Mouse (Mus musculus) midbrain, embryonic 14.5 days (tissue): Measurements from ENCODE around the gene Crygb. TPM values are rescaled to one million over a fixed set of nuclear protein-coding genes. Genes with fewer than 3 reads are reported as not detected.

Source experiments
- ATAC-seq: fragments of 200-750 bp; cut with Nextera tagmentation; 2 replicates; pipeline ENCODE4 v1.8.0; 2017; ENCODE audit warnings: moderate number of reproducible peaks, moderate library complexity; ENCODE audit not compliant: low FRiP score, low TSS enrichment
- DNase-seq: peaks from one replicate; pipeline ENCODE4 v3.0.0-alpha.2; 2015
- H3K27ac ChIP-seq: fragments of 300-500 bp; sonication (generic); replicated peaks from 2 replicates; pipeline ENCODE4 v1.5.1; 2014; ENCODE audit warnings: mild to moderate bottlenecking, low read depth, low read length, moderate library complexity
- H3K27me3 ChIP-seq: fragments of 300-500 bp; sonication (generic); 2 replicates; pipeline ENCODE4 v1.6.1; 2014; ENCODE audit warnings: low read length, control low read depth, mixed read lengths; ENCODE audit not compliant: control insufficient read depth, insufficient read depth
- H3K36me3 ChIP-seq: fragments of 300-500 bp; sonication (generic); 2 replicates; pipeline ENCODE4 v1.6.1; 2014; ENCODE audit warnings: low read length, control low read depth; ENCODE audit not compliant: control insufficient read depth, insufficient read depth
- H3K4me1 ChIP-seq: fragments of 300-500 bp; sonication (generic); 2 replicates; pipeline ENCODE4 v1.6.1; 2014; ENCODE audit warnings: mild to moderate bottlenecking, antibody characterized with exemption, low read length, control low read depth; ENCODE audit not compliant: control insufficient read depth, insufficient read depth
- H3K4me2 ChIP-seq: fragments of 300-500 bp; sonication (generic); 2 replicates; pipeline ENCODE4 v1.6.1; 2014; ENCODE audit warnings: mild to moderate bottlenecking, low read length, moderate library complexity
- H3K4me3 ChIP-seq: fragments of 300-500 bp; sonication (generic); replicated peaks from 2 replicates; pipeline ENCODE4 v1.5.1; 2014; ENCODE audit warnings: low read depth, low read length
- H3K9ac ChIP-seq: fragments of 300-500 bp; sonication (generic); replicated peaks from 2 replicates; pipeline ENCODE4 v1.6.1; 2014; ENCODE audit warnings: mild to moderate bottlenecking, low read length, moderate library complexity
- H3K9me3 ChIP-seq: fragments of 300-500 bp; sonication (generic); 2 replicates; pipeline ENCODE4 v1.6.1; 2016; ENCODE audit warnings: low read length, control low read depth, mixed read lengths; ENCODE audit not compliant: control insufficient read depth
- WGBS: fragments of 180-500 bp; shearing (Covaris S2); extraction: QIAGEN DNeasy Blood & Tissue Kit; methylation state at CpG from one replicate; pipeline ENCODE4 v1.1.7; 2014; 5-methylcytosine and 5-hydroxymethylcytosine counted together
- polyA plus RNA-seq: library from polyadenylated mRNA; unstranded; fragments of >200 nt; fragmentation: Nextera tagmentation; extraction: Ambion mirVana; gene quantifications from 2 replicates; pipeline ENCODE4 v1.2.1, GENCODE M21; 2014

Crygb gene
- polyA plus RNA-seq, 1 experiment from 2014 or later, result not detected

- no peaks in the 10 kb centered on the region for H3K4me1 ChIP-seq
- WGBS, result 85% methylated on average over 2 of the region's 2 CpGs
- DNase-seq, result no peak
These were observed 8.3 kb upstream of the Crygb start for GRCm38 (mm10) chr1:65090370-65090769.

DNA sequence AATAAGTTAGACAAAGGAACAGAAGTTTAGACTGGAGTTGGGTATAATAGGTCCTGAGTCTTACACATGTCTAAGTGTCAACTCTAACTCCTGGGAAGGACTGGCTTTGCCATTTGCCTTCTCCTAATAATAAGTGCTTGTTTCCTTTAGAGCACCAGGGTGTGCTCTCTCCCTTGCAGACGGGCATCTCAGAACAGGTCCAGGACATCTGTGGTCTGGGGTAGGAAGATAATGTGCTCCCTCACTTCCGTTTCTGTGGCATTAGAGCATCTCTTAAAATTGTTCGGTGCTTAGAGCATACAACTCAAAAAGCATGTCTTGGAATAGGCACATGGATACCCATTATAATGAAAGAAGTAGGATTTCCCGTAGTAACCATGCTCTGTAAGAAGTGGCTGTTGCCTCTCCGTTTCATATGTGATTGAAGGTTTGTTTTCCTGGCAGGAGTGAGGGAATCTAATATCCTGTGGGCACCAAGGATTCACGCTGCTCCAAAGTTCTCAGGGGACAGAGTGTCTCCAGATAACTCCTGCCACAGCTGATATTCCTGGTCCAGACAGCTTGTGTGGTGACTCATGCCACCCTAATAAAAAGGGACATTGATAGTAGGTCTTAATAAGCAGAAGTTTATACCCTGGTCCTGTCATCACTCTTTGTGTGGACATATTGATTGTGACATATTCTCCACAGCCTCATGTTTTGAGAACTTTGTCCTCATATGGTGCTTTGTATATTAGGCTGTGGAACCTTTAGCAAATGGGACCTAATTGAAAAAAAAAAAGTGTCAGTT, 6.7 kb upstream of the Crygb start:
- ATAC-seq, result no peak
- no peak overlapping the region for H3K27ac ChIP-seq

More at GRCm38 (mm10) chr1:65090370-65090769, 8.3 kb upstream of the Crygb start:
- Histone ChIP-seq H3K4me2 (no peak overlapping the region), H3K27ac (no peak overlapping the region), H3K9me3 (no peaks in the 10 kb centered on the region), H3K36me3 (no peaks in the 10 kb centered on the region), H3K27me3 (no peaks in the 10 kb centered on the region), H3K4me3 (no peak overlapping the region), H3K9ac (no peak overlapping the region)
- ATAC-seq, result no peak

DNA sequence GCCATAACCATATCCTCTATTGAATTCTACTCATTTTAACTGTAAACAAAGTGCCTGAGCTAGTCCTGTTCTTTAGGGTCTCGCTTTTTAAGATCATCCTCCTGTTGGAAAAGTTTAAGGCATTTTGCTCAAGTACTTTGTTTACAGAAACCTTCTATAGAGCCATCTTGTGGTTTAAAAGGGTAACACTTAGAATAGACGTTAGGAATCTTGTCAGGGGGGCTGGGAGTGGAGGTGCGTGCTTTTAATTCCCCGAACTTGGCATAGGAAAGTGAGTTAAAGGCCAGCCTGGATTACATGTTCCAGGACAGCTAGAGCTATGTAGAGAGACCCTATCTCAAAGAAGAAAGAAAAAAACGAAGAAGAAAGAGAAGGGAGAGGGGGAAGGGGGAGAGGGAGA, 6.5 kb downstream of the Crygb start:
- H3K27ac ChIP-seq, result no peak overlapping the region
- no peaks in the 10 kb centered on the region for H3K9me3 ChIP-seq
- no peaks in the 10 kb centered on the region for H3K36me3 ChIP-seq
- peak; percentile 53 for DNase-seq
- H3K4me1 ChIP-seq, result no peaks in the 10 kb centered on the region
- no peak overlapping the region for H3K4me3 ChIP-seq
- no peak overlapping the region for H3K9ac ChIP-seq
- ATAC-seq, result no peak
- H3K4me2 ChIP-seq, result no peak overlapping the region
- no peaks in the 10 kb centered on the region for H3K27me3 ChIP-seq
- 30% methylated on average over 5 of the region's 5 CpGs for WGBS

More for the DNA sequence above, 6.7 kb upstream of the Crygb start:
- H3K9ac ChIP-seq, result no peak overlapping the region
- no peak overlapping the region for H3K4me3 ChIP-seq
- no peaks in the 10 kb centered on the region for H3K36me3 ChIP-seq
- no peaks in the 10 kb centered on the region for H3K4me1 ChIP-seq
- DNase-seq, result no peak
- H3K9me3 ChIP-seq, result no peaks in the 10 kb centered on the region
- WGBS, result 87% methylated on average over 6 of the region's 6 CpGs
- H3K27me3 ChIP-seq, result no peaks in the 10 kb centered on the region
- no peak overlapping the region for H3K4me2 ChIP-seq

- no peak within 1 kb of the TSS for H3K27ac ChIP-seq
- H3K36me3 ChIP-seq, result no peaks in the 10 kb centered on the region
- no peaks in the 10 kb centered on the region for H3K9me3 ChIP-seq
- ATAC-seq (no peak), DNase-seq (no peak)
- H3K4me2 ChIP-seq, result no peak within 1 kb of the TSS
- no peaks in the 10 kb centered on the region for H3K27me3 ChIP-seq
- no peaks in the 10 kb centered on the region for H3K4me1 ChIP-seq
- H3K4me3 ChIP-seq, result no peak within 1 kb of the TSS
- no peak within 1 kb of the TSS for H3K9ac ChIP-seq
- 65% methylated on average over 6 of the region's 6 CpGs for WGBS
These were observed 8.5 kb downstream of the Crygb start, which contains the start of gene Crygc for GRCm38 (mm10) chr1:65073589-65073988. Crygc (minus strand) TSS chr1:65073689.

GRCm38 (mm10) chr1:65067842-65068241, 14.2 kb downstream of the Crygb start:
- no peak overlapping the region for H3K27ac ChIP-seq
- H3K9me3 ChIP-seq, result no peaks in the 10 kb centered on the region
- H3K4me1 ChIP-seq, result no peaks in the 10 kb centered on the region
- H3K36me3 ChIP-seq, result no peaks in the 10 kb centered on the region
- H3K4me2 ChIP-seq, result no peak overlapping the region
- no peak overlapping the region for H3K4me3 ChIP-seq
- ATAC-seq, result no peak
- H3K27me3 ChIP-seq, result no peaks in the 10 kb centered on the region
- no peak for DNase-seq
- no peak overlapping the region for H3K9ac ChIP-seq

DNA sequence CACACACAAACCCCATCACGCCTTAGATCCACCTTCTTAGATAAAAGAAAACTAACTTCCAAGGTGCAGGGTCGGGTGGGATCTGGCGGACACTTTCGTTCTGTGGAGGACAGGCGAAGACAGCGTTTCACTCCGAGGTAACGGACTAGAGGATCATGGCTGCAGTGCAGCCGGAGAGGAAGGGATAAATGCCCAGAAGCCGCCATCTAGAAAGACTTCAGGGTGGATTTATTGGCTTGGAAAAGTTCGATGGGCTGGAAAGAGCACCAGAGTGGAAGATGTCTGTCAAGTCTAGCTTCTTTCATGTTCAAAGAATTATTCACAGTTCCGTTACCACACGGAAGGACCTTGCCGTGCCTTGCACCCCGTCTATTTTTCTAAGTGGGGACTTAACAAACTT, 17.9 kb downstream of the Crygb start:
- Histone ChIP-seq H3K9ac (no peak overlapping the region), H3K27ac (no peak overlapping the region), H3K4me3 (no peak overlapping the region), H3K4me1 (no peaks in the 10 kb centered on the region), H3K9me3 (no peaks in the 10 kb centered on the region), H3K36me3 (no peaks in the 10 kb centered on the region), H3K4me2 (no peak overlapping the region), H3K27me3 (no peaks in the 10 kb centered on the region)
- ATAC-seq, result no peak
- DNase-seq, result no peak
- 87% methylated on average over 15 of the region's 15 CpGs for WGBS

GRCm38 (mm10) chr1:65063352-65063751, 18.7 kb downstream of the Crygb start, which contains the start of gene Crygd:
Crygd (minus strand) TSS chr1:65063452.
- DNase-seq (no peak), ATAC-seq (no peak)
- Histone ChIP-seq H3K9ac (no peak within 1 kb of the TSS), H3K27me3 (no peaks in the 10 kb centered on the region), H3K27ac (no peak within 1 kb of the TSS), H3K4me1 (no peaks in the 10 kb centered on the region), H3K9me3 (no peaks in the 10 kb centered on the region), H3K4me2 (no peak within 1 kb of the TSS), H3K4me3 (no peak within 1 kb of the TSS), H3K36me3 (no peaks in the 10 kb centered on the region)
- WGBS, result 67% methylated on average over 8 of the region's 8 CpGs

DNA sequence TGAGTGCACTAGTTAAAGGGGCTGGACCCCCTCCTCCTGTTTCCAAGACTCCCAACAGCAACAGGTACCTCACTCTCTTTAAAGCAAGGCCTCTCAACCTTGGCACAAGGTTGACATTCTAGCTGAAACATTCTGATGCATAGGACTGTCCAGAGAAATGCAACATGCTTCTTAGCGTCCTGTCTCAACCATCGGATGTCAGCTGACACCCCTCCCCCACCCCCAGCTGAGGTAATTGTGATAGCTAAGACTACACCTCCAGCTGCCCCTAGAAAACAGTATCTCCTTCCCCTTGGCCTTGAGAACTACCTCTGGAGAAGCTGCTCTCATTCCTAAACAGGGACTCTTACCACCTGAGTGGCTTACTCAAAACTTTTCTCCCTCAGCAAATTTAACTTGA, 29.9 kb downstream of the Crygb start:
- H3K27me3 ChIP-seq, result no peaks in the 10 kb centered on the region
- H3K9me3 ChIP-seq, result no peaks in the 10 kb centered on the region
- DNase-seq (no peak), ATAC-seq (no peak)
- no peaks in the 10 kb centered on the region for H3K36me3 ChIP-seq
- H3K4me1 ChIP-seq, result no peaks in the 10 kb centered on the region
- no peak overlapping the region for H3K4me2 ChIP-seq
- H3K27ac ChIP-seq, result no peak overlapping the region
- no peak overlapping the region for H3K4me3 ChIP-seq
- H3K9ac ChIP-seq, result no peak overlapping the region
- 44% methylated on average over 2 of the region's 2 CpGs for WGBS

DNA sequence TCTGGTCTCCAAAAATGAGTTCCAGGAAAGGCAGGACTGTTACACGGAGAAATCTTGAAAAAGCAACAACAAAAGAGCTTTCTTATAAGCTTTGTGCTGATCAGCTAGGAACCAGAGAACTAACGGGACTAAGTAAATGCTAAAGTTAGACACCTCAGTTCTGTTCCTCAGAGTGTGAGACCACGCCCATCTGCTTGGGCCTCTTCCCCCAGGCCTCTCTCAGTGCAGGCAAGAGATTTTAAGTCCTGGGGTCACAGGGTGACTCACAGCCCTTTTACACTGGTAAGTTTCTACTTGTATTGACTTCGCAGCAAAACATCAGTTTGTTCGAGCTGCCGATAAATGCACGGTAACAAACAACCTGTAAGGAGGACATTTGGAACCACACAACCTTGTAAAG, 30.4 kb downstream of the Crygb start:
- no peak for DNase-seq
- Histone ChIP-seq H3K4me2 (no peak overlapping the region), H3K36me3 (no peaks in the 10 kb centered on the region), H3K9me3 (no peaks in the 10 kb centered on the region), H3K4me1 (no peaks in the 10 kb centered on the region), H3K4me3 (no peak overlapping the region), H3K27ac (no peak overlapping the region), H3K9ac (no peak overlapping the region), H3K27me3 (no peaks in the 10 kb centered on the region)
- 66% methylated on average over 7 of the region's 7 CpGs for WGBS
- no peak for ATAC-seq
